In genomic region chr2:71814016-71814415, GRCm38 (mm10) we compare ENCODE assay signal across 8 mouse cellular contexts. TPM values are rescaled to one million over a fixed set of nuclear protein-coding genes. Genes with fewer than 3 reads are reported as not detected.
DNase-seq lines count a peak whose midpoint lies in the region; ATAC-seq and TF ChIP-seq lines count a peak whose summit lies in the region.

No protein-coding gene starts in this region.

- no peak for TF ChIP-seq POLR2A in liver, adult 2 months (IDR thresholded peaks at IDR 0.05; ENCODE audit: extremely low read depth, insufficient read depth, low read length)

- H3K27ac ChIP-seq in layer of hippocampus, adult 2 months = peak overlapping the region; percentile 43; the same call in 1 of the 2 replicates
- no peak overlapping the region for H3K27ac ChIP-seq in liver, adult 2 months (replicated peaks; ENCODE audit: insufficient read depth, low read depth, low read length)

- ATAC-seq in neutrophil, adult 5-6 weeks (ENCODE audit: extremely low read depth, insufficient number of reproducible peaks, low FRiP score, poor library complexity, severe bottlenecking) = peak; percentile 93

- no peak overlapping the region for H3K9ac ChIP-seq in liver, adult 2 months (ENCODE audit: low read depth, low read length)

- no peak for DNase-seq in layer of hippocampus, adult 2 months (ENCODE audit: low spot score in 2 of 2)
- no peak for DNase-seq in layer of hippocampus, adult 8-10 months (ENCODE audit: low spot score in 2 of 2)
- peak; percentile 36 for DNase-seq in heart, adult 8-10 months (ENCODE audit: low spot score)
- DNase-seq in liver, adult 2 months (ENCODE audit: extremely low read depth, low read depth, low spot score) = peak; percentile 29
- no peak for DNase-seq in right cerebral cortex, postnatal 14 days
- no peak for DNase-seq in retina, embryonic 14.5 days (ENCODE audit: low spot score)
- no peak for DNase-seq in urinary bladder, postnatal 25 days (ENCODE audit: low spot score)

- peaks cover 5% of the 10 kb centered on the region for H3K4me1 ChIP-seq in liver, adult 2 months (ENCODE audit: control insufficient read depth, insufficient read depth, low read length)

- 72% methylated on average over 3 of the region's 3 CpGs for WGBS in liver, adult 2 months

- TF ChIP-seq CTCF in layer of hippocampus, adult 2 months (conservative IDR thresholded peaks at IDR 0.05) = no peak
- TF ChIP-seq CTCF in liver, adult 2 months (IDR thresholded peaks at IDR 0.05; ENCODE audit: low read depth, low read length) = no peak

- no peaks in the 10 kb centered on the region for H3K27me3 ChIP-seq in liver, adult 2 months (ENCODE audit: control insufficient read depth, insufficient read depth, low read length)

- H3K4me3 ChIP-seq in layer of hippocampus, adult 2 months = no peak overlapping the region
- H3K4me3 ChIP-seq in liver, adult 2 months (ENCODE audit: insufficient read depth, low read depth, low read length) = no peak overlapping the region

- no peaks in the 10 kb centered on the region for H3K79me2 ChIP-seq in liver, adult 2 months (ENCODE audit: control insufficient read depth, insufficient read depth, low read length)

- no peaks in the 10 kb centered on the region for H3K36me3 ChIP-seq in liver, adult 2 months (ENCODE audit: control insufficient read depth, insufficient read depth, low read length)

RNA-seq across cellular contexts. Expression of gene Pdk1, which starts 59.0 kb away (rescaled TPM):
- total RNA-seq in layer of hippocampus, adult 2 months (2021) = 10 to 100 TPM; 38.8 to 39.5 TPM
- total RNA-seq in layer of hippocampus, adult 8-10 months (2022) = 10 to 100 TPM; 41.2 to 50.9 (median 47.0) TPM
- total RNA-seq in heart, adult 8-10 months (2022) = 100 to 1,000 TPM; 182 to 208 (median 195) TPM
- total RNA-seq in liver, adult 2 months (2014; rRNA removed) = 36.6 and 77.5 TPM in 2 replicates
- 29.1 and 42.3 TPM in 2 replicates for polyA plus RNA-seq in liver, adult 2 months (2012; rRNA removed)
- total RNA-seq in neutrophil, adult 5-6 weeks (2017) = 36.2 and 39.0 TPM in 2 replicates

Comparison
In these comparisons a context has a peak if more than half of its experiments do, and no peak if none do; other contexts are left out.
1. DNase-seq: peak in heart, adult 8-10 months (single experiment) and liver, adult 2 months (single experiment); none in layer of hippocampus, adult 2 months (0 of 2), layer of hippocampus, adult 8-10 months (0 of 2), right cerebral cortex, postnatal 14 days (single experiment), retina, embryonic 14.5 days (single experiment) and urinary bladder, postnatal 25 days (single experiment).